Mouse (Mus musculus) forebrain, embryonic 12.5 days (tissue): ENCODE measurements at regions not wholly inside any gene's neighbourhood (a gene's known extent, or its start where the extent isn't known, plus 50 kb on each side); places are given as distances from the start of the nearest gene placed in this dataset.

ENCODE experiments used
- ATAC-seq: fragments of 200-750 bp; cut with Nextera tagmentation; 2 replicates; pipeline ENCODE4 v1.8.0; 2017; ENCODE audit warnings: moderate TSS enrichment; ENCODE audit not compliant: low FRiP score
- H3K27ac ChIP-seq: fragments of 300-500 bp; sonication (generic); 2 replicates; pipeline ENCODE4 v1.5.1; 2016; ENCODE audit warnings: mild to moderate bottlenecking
- H3K27me3 ChIP-seq: fragments of 300-500 bp; sonication (generic); 2 replicates; pipeline ENCODE4 v1.6.1; 2016; ENCODE audit warnings: mild to moderate bottlenecking
- H3K36me3 ChIP-seq: fragments of 300-500 bp; sonication (generic); replicated peaks from 2 replicates; pipeline ENCODE4 v1.6.1; 2016; ENCODE audit warnings: mild to moderate bottlenecking
- H3K4me1 ChIP-seq: fragments of 300-500 bp; sonication (generic); 2 replicates; pipeline ENCODE4 v1.6.1; 2016
- H3K4me2 ChIP-seq: fragments of 300-500 bp; sonication (generic); 2 replicates; pipeline ENCODE4 v1.6.1; 2016; ENCODE audit warnings: mild to moderate bottlenecking, moderate library complexity
- H3K4me3 ChIP-seq: fragments of 300-500 bp; sonication (generic); replicated peaks from 2 replicates; pipeline ENCODE4 v1.5.1; 2016; ENCODE audit warnings: mild to moderate bottlenecking
- H3K9ac ChIP-seq: fragments of 300-500 bp; sonication (generic); 2 replicates; pipeline ENCODE4 v1.6.1; 2016; ENCODE audit warnings: mild to moderate bottlenecking
- H3K9me3 ChIP-seq: fragments of 300-500 bp; sonication (generic); 2 replicates; pipeline ENCODE4 v1.6.1; 2016
- WGBS: fragments of 180-500 bp; shearing (Covaris S2); methylation state at CpG from one replicate; pipeline ENCODE4 v1.1.7; 2016; 5-methylcytosine and 5-hydroxymethylcytosine counted together

- no peak overlapping the region for H3K9ac ChIP-seq
- WGBS, result 77% methylated on average over 10 of the region's 10 CpGs
- no peak overlapping the region for H3K4me3 ChIP-seq
- no peak overlapping the region for H3K27ac ChIP-seq
- no peaks in the 10 kb centered on the region for H3K36me3 ChIP-seq
- peaks cover 5% of the 10 kb centered on the region for H3K9me3 ChIP-seq
- H3K4me1 ChIP-seq, result peaks cover 2% of the 10 kb centered on the region; the same call in 1 of the 2 replicates
- ATAC-seq, result no peak
- no peaks in the 10 kb centered on the region for H3K27me3 ChIP-seq
- no peak overlapping the region for H3K4me2 ChIP-seq
These were observed 147.4 kb upstream of the Klf14 start for GRCm38 (mm10) chr6:31106144-31106836.

- no peaks in the 10 kb centered on the region for H3K36me3 ChIP-seq
- peaks cover 8% of the 10 kb centered on the region for H3K4me1 ChIP-seq
- H3K9ac ChIP-seq, result no peak overlapping the region
- peaks cover 5% of the 10 kb centered on the region for H3K9me3 ChIP-seq
- no peak for ATAC-seq
- no peak overlapping the region for H3K4me2 ChIP-seq
- no peaks in the 10 kb centered on the region for H3K27me3 ChIP-seq
- 92% methylated on average over 10 of the region's 10 CpGs for WGBS
- H3K4me3 ChIP-seq, result no peak overlapping the region
- no peak overlapping the region for H3K27ac ChIP-seq
These were observed 148.0 kb upstream of the Klf14 start for GRCm38 (mm10) chr6:31106856-31107359.

DNA sequence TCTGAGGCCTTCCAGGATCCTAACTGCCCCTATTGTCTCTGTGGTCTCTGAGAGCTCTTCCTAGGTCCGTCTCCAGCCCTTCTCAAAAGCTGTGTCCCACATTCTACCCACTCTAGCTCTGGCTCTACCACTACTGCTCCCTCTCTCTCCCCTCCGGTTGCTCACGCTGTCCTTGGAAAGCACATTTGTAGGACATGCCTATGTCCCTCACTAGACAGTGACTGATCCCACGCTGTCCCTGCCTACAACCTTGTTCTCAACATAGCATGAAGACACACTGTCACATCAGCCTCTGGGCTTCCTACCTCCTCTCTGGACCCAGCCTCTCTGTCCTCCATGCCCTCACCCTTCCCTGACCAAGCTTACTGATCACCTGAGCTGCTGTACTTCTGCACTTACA is 148.5 kb upstream of the Klf14 start:
- H3K4me1 ChIP-seq, result peaks cover 10% of the 10 kb centered on the region
- no peak overlapping the region for H3K27ac ChIP-seq
- H3K4me3 ChIP-seq, result no peak overlapping the region
- 92% methylated on average over 4 of the region's 4 CpGs for WGBS
- ATAC-seq, result no peak
- H3K27me3 ChIP-seq, result no peaks in the 10 kb centered on the region
- H3K36me3 ChIP-seq, result no peaks in the 10 kb centered on the region
- H3K9me3 ChIP-seq, result peaks cover 5% of the 10 kb centered on the region
- no peak overlapping the region for H3K4me2 ChIP-seq
- no peak overlapping the region for H3K9ac ChIP-seq

GRCm38 (mm10) chr6:31107916-31108685 is 149.2 kb upstream of the Klf14 start:
- Histone ChIP-seq H3K9me3 (peaks cover 5% of the 10 kb centered on the region), H3K9ac (no peak overlapping the region), H3K27me3 (no peaks in the 10 kb centered on the region), H3K4me1 (peaks cover 16% of the 10 kb centered on the region), H3K4me2 (no peak overlapping the region), H3K4me3 (no peak overlapping the region), H3K27ac (no peak overlapping the region), H3K36me3 (no peaks in the 10 kb centered on the region)
- ATAC-seq, result no peak
- 87% methylated on average over 5 of the region's 5 CpGs for WGBS

GRCm38 (mm10) chr6:31109604-31110003 is 150.7 kb upstream of the Klf14 start:
- Histone ChIP-seq H3K27ac (no peak overlapping the region), H3K4me2 (no peak overlapping the region), H3K27me3 (no peaks in the 10 kb centered on the region), H3K9ac (no peak overlapping the region), H3K9me3 (peaks cover 5% of the 10 kb centered on the region), H3K4me3 (no peak overlapping the region), H3K36me3 (no peaks in the 10 kb centered on the region), H3K4me1 (peaks cover 16% of the 10 kb centered on the region)
- 94% methylated on average over 4 of the region's 4 CpGs for WGBS
- no peak for ATAC-seq

GRCm38 (mm10) chr6:31112293-31113077 is 153.6 kb upstream of the Klf14 start:
- Histone ChIP-seq H3K27me3 (no peaks in the 10 kb centered on the region), H3K36me3 (no peaks in the 10 kb centered on the region), H3K27ac (no peak overlapping the region), H3K9me3 (peaks cover 5% of the 10 kb centered on the region), H3K4me3 (no peak overlapping the region), H3K9ac (no peak overlapping the region), H3K4me2 (no peak overlapping the region), H3K4me1 (peaks cover 19% of the 10 kb centered on the region)
- no peak for ATAC-seq
- 88% methylated on average over 13 of the region's 13 CpGs for WGBS

DNA sequence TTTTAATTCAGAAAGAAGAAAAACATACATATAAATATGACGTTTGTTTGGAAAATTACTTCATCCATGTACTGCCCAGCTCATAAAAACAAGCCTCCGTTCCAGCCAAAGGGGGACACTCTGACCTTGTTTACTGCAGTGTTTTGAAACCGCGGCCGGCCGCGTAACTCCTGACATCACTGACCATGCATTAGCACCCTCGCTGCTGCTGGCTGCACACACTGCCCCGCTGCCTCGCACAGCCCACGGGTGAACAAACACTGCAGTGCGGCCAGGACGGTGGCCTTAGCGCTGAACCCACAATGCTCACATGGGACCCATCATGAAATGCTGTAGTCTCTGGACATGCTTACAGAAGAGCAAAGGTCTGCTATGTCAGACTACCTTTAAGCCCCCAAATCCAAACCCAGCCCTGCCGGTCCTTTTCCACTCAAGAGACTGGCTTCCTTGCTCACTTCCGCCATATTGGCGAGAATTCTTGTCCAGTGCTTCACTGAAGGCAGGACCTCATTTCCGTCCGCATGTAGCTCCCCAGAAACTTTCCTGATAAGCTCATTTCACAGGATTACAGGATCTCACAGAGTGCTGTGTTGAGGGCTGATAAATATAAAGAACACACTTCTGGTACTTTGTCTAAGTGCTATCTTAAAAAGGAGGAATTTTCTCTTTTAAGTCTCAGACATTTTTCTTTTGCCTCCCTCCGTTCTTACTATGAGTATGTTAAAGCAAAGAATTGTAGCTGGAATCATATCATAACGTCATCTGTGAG is 154.9 kb upstream of the Klf14 start:
- Histone ChIP-seq H3K27me3 (no peaks in the 10 kb centered on the region), H3K4me3 (no peak overlapping the region), H3K9me3 (peaks cover 5% of the 10 kb centered on the region), H3K27ac (no peak overlapping the region), H3K36me3 (no peaks in the 10 kb centered on the region), H3K4me2 (no peak overlapping the region), H3K4me1 (peaks cover 19% of the 10 kb centered on the region), H3K9ac (no peak overlapping the region)
- no peak for ATAC-seq
- WGBS, result 91% methylated on average over 21 of the region's 21 CpGs

DNA sequence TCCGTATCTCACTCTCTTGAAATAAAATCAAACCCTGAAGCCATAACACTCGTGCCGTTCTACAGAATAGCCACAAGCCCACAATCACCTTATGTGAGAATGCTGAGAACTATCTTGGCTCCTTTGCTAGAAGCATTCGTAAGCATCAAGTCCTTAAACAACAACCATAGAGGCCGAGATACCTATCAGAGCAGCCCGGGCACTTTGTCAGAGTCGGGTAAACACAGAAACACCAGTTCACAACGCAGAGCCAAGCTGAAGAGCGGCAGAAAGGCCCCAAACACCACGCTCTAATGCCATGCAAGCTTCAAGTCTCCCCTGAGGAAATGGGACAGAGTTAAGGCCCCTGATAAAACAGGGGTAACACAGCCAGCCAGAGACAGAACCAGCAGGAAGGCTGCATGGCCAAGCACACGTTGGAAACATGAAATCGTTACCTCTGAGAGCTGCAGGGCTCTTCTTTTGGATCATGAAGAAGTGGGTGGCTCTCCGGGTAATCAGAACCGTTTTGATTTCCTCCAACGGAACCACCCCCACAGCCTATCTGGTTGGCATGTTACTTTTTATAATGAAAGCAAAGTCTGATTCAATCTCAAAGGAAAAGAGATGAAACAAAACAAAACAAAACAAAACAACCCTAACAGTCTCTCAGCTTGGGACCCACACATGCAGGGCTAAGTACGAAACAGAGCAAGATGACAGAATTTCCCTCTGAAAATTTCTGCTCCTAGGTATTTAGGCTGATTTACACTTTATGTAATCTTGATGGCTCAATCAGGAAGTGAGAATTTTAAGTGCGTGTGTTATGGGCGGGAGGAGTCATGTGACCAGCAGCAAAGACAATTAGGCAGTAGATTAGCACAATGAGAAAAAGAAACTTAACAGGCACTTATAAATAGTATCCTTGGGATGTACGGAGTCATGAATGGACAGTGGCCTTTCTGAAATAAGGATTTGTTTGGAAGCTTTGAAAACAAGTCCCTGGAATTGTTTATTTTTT is 155.8 kb upstream of the Klf14 start:
- WGBS, result 73% methylated on average over 19 of the region's 19 CpGs
- no peaks in the 10 kb centered on the region for H3K36me3 ChIP-seq
- ATAC-seq, result no peak
- H3K9me3 ChIP-seq, result no peaks in the 10 kb centered on the region
- no peak overlapping the region for H3K9ac ChIP-seq
- no peak overlapping the region for H3K4me2 ChIP-seq
- no peak overlapping the region for H3K27ac ChIP-seq
- H3K4me3 ChIP-seq, result no peak overlapping the region
- H3K27me3 ChIP-seq, result no peaks in the 10 kb centered on the region
- peaks cover 19% of the 10 kb centered on the region for H3K4me1 ChIP-seq

DNA sequence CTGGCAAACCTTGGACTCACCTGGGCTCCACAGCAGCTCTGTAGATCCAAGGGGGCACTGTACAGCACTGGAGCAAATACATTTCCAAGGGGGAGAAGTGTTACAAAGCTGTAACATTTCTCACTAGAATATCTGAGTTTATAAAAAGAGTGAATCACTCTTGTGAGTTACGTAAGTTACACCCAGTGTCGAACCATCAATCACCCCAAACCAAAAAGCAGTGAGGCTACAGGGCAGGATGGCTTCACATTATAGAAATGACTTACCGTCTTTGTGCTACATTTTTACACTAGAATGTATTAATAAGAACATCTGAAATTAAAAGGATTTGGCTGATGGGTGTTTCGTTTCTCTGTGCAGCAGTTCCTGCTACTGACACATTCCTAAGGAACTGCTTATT is 156.7 kb upstream of the Klf14 start:
- H3K9ac ChIP-seq, result no peak overlapping the region
- no peak overlapping the region for H3K27ac ChIP-seq
- H3K36me3 ChIP-seq, result no peaks in the 10 kb centered on the region
- H3K9me3 ChIP-seq, result no peaks in the 10 kb centered on the region
- H3K4me3 ChIP-seq, result no peak overlapping the region
- WGBS, result 81% methylated on average over 4 of the region's 4 CpGs
- H3K27me3 ChIP-seq, result no peaks in the 10 kb centered on the region
- no peak overlapping the region for H3K4me2 ChIP-seq
- no peak for ATAC-seq
- H3K4me1 ChIP-seq, result peaks cover 19% of the 10 kb centered on the region

- Histone ChIP-seq H3K9me3 (no peaks in the 10 kb centered on the region), H3K36me3 (no peaks in the 10 kb centered on the region), H3K9ac (no peak overlapping the region), H3K27ac (no peak overlapping the region), H3K4me3 (no peak overlapping the region), H3K4me1 (peaks cover 21% of the 10 kb centered on the region), H3K27me3 (no peaks in the 10 kb centered on the region), H3K4me2 (no peak overlapping the region)
- 85% methylated on average over 6 of the region's 6 CpGs for WGBS
- no peak for ATAC-seq
These were observed 157.5 kb upstream of the Klf14 start for GRCm38 (mm10) chr6:31116365-31116764.

GRCm38 (mm10) chr6:31117666-31118065 is 158.8 kb upstream of the Klf14 start:
- Histone ChIP-seq H3K4me1 (peaks cover 13% of the 10 kb centered on the region), H3K9me3 (no peaks in the 10 kb centered on the region)

More at GRCm38 (mm10) chr6:31117666-31118065, 158.8 kb upstream of the Klf14 start:
- H3K9ac ChIP-seq, result no peak overlapping the region
- 94% methylated on average over 12 of the region's 12 CpGs for WGBS
- H3K4me2 ChIP-seq, result no peak overlapping the region
- no peaks in the 10 kb centered on the region for H3K27me3 ChIP-seq
- no peaks in the 10 kb centered on the region for H3K36me3 ChIP-seq
- H3K4me3 ChIP-seq, result no peak overlapping the region
- H3K27ac ChIP-seq, result no peak overlapping the region
- ATAC-seq, result no peak
